Mouse (Mus musculus): ENCODE measurements around the gene Opcml.

- TF ChIP-seq CTCF (conservative IDR thresholded peaks at IDR 0.05; ENCODE audit: low read length) (no peak), POU5F1 (IDR thresholded peaks at IDR 0.05; ENCODE audit: borderline replicate concordance, low read length) (no peak)
These were observed 304.1 kb downstream of the Opcml start for GRCm38 (mm10) chr9:28094722-28095121.
